Mouse (Mus musculus) spleen, adult 18-20 months (tissue): ENCODE data around the gene Bnc2.

Experiments
- DNase-seq, 2 experiments: peaks; one replicate each; pipeline ENCODE4 v3.0.0; 2022; ENCODE audit warnings: mixed read lengths in 2 of 2

Bnc2 gene

DNA sequence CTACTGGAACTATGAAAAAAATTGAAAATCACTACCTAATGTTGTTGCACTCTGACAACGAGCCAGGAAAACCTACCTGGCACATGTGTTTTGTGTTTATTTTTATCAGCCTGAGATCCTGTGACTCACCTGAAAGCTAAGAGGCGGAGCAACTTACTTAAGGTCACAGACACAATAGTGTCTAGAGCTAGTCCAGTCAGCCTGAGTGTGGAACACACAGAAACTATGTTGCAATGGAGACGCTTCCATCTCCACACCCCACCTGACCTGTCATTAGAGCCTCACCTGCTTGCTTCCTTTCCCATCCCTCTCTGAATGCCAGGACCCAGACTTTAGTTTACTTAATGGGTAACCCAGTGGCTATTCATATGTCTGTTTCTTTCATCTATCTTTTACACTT is 364.2 kb downstream of the Bnc2 start:
- no peak for DNase-seq

DNA sequence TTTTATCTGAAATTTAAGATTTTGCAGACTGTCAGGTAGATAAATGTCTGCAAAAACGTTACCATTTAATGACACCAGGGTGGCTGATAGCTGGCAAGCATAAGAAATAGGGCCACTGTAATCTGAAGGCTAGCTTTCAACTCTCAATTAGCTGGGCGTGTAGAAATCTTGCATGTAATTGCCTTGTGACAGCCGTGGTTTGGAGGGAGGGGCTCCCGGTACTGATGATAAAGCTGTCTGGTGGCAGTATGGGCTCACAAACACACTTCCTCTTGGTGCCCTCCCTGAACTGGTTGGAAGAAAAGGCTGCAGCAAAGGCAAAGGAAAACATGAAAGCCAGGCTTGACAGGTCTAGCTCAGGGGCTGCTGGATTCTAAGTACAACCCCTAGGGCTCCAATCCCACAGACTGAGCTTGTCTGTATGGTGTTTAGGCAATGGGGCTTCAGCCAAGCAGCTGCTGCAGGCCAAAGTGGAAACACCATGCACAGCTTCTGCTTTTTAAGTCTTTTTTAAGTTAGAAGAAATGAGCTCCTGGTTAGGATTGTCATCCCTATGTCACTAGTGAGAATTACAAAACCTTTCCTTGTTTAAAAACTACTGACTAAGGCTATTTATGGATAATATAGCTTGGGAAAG is 366.7 kb downstream of the Bnc2 start:
- DNase-seq: no peak

DNA sequence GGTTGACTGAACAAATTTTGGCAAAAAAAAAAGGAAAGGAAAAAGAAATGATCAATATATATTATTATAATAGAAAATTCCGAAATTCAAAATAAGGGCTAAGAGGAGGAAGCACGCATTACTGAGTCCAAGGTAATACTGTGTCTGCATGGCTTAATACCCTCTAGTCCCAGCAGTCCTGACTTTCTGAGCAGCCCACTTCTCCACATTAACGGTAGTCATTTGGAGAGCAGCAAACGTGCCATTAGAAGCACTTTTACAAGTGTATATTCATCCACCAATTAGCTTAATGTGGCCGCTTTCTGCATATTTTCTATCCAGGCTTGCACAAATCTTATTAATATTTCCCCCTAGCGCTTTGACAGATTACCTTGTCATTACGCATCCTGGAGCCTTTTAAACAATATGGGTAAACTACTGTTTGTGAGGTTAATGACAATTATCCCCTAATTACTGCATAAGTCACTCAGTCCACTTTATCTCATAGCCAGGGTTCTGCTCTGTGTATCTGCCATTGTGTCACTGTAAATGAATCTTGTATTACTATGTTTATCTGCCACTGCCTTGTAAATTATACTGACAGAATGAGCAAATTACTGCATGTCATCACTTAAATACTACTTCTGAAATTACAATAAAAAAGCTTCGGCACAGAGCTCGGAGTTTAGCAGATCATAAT is 368.0 kb downstream of the Bnc2 start:
- no peak for DNase-seq

DNA sequence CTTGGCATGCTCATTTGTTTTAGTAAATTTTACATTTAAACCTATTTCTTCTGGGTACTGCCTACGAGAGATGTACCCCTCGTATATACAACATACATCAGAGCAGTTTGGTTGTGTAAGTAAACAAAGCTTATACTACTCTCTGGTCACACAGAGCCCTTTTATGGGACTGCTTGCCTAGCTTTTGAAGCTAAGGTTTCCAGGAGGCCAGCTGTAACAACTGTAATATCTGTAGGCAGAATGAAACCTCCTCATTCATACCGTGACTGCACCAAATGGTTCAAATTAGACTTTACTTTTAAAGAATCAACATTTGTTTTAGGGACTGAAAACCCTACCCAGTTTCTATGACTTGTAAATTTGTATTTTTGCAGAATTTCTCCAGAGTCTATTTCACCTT is 372.1 kb downstream of the Bnc2 start:
- DNase-seq: no peak

DNA sequence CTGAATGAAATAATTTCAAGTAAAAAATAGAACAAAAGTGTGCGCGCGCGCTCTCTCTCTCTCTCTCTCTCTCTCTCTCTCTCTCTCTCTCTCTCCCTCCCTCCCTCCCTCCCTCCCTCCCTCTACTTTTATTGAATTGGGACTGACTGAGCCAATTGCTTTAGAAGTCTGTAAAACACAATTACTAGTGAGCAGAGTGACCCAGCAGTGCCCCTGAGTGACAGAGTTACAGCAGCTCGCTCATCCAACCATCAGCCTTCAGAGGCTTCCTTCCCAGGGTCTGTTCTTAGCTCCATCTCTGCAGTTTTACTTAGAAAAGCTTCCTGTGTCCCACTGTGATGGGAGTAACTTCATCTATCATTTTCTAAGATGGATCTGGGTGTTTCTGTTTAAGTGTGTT is 389.9 kb downstream of the Bnc2 start:
- no peak for DNase-seq

DNA sequence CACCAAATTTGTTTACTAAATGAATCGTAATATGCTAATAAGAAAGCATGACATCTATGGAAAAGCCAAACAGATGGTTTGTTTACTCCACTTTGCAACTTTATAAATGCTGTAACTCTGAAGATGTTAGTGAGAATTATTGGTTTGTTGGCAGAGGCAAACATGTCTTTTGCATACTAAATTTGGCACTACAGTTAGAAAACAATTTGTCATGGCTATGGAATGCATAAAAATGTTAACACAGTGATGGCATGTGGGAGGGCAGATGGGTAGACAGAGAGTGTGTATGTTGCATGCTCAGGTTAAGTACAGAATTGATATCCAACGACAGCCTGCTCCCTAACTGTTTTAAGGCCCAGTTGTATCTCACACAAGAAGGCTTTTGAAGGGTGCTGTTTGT is 392.4 kb downstream of the Bnc2 start:
- no peak for DNase-seq

DNA sequence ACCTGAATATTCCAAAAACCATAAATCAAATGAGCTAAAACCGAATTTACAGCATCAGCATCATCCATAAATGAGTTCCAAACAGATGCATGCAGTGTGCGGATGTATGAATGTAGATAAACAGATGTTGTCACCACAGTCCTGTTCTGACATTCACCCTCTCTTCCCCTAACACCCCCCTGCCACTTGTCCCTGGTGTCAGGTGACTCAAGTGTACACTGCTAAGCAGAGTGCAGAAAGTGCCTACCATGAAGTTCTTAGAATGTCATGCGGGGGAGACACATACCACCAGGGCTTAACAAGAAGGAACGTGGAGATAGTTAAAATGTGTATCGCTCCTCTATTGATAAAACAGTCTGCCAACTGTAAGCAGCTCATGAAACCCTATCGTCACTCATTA is 396.9 kb downstream of the Bnc2 start:
- no peak for DNase-seq

DNA sequence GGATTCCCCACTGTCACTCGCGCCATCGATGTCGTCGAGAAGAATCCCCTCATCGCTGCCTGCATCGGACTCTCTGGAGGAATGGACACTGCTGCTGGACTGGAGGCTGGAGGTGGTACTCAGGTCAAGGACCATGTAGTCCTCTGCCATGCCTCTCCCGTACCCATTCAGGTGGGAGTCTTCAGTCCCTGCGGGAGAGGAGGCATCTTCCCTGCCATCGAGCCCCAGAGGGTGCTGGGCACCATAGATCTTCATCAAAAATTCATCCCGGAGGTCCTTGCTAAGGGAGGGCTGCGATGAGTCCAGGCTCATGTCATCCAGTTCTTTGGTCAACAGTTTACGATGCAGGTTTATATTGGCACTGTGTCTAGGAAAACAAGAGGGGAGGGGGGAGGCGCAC is 399.0 kb downstream of the Bnc2 start:
- no peak for DNase-seq

DNA sequence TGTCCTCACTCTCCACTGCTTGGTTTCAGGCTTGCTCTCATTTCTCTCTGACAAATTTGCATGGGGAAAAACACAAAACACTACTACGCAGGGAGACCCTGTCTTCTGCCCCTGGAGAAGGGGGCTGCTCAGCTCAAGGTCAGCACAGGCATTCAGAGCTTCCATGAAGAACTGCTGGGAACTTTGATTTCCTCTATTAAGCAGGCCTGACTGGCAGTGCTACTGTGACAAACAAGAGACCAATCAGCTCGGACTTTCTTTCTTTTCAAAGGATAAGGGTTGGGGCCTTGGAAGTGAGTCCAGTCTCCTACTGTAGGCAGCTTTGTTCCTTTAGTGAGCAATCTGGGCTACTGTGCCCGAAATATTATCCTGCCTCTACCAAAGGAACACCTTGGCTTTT is 400.9 kb downstream of the Bnc2 start:
- no peak for DNase-seq

DNA sequence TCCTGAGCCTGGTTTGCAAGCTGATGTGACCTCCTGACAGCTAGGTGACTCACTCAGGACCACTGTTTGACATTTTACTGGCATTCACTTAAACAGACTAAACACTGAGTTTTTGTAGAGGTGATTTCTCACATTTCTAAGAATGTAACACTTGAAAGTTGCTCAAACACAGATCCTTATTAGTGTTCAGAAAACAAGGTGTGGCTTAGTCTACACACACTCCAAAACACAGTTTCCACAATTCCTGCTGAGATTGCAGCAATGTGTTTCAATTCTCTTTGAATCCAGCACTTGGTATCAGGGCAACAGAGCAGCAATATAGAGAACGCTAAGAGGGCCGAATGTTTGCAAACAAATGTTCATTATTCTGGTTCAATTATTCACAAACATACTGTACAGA is 402.2 kb downstream of the Bnc2 start:
- DNase-seq: no peak

DNA sequence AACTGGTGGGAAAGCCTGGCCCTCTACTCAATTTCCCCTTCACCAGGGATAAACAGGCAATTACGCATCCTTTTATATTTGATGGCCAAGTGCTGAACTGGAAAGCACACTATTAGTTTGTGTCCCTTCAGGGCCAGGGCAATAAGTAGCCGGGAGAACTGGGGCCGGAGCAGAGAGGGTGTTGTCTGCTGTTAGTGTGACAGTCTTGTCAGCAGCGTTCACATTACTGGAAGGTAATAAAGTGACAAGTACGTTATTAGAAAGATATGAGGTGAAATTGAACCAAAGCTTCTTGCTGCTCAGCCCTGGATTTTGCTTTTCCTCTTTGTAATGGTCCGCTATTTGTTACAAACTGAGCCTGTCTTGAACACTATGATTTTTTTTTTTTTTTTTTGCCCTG is 405.2 kb downstream of the Bnc2 start:
- no peak for DNase-seq

DNA sequence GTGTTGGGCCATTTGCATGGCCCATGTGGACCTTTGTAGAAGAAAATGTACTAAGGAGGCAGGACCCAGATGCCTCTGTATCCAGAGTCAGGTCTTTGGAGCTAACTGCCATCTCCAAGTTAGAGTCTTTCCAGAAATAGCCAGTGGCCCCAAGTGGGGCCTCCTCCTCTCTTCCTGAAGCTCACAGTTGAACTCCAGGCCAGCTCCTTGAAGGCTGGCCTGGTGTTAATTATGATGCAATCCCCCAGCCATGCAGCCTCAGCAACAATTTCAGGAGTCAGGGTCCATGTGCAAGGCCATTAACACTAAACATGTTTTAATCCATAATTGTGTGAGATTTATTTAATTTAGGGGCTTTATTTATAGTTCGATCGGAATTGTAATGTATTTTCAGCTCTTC is 427.7 kb downstream of the Bnc2 start:
- DNase-seq: no peak

DNA sequence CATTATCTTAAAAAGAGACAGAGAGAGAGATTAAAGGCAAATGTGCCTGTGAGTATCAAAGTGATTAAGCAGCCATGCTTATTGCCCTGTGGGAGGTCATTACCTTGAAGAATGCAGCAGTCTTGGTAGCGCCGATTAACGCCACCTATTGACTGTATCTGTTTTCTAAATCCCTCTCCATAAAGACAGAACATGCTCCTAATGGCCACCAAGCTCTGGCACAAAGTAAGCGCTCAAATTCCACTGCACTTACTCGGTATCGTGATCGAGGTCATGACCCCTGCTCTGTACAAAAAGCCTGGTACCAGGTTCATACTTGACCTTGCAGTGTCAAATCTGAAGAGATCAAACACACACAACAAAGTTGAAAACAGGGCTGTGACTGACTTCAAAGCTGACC is 442.7 kb downstream of the Bnc2 start:
- no peak for DNase-seq

DNA sequence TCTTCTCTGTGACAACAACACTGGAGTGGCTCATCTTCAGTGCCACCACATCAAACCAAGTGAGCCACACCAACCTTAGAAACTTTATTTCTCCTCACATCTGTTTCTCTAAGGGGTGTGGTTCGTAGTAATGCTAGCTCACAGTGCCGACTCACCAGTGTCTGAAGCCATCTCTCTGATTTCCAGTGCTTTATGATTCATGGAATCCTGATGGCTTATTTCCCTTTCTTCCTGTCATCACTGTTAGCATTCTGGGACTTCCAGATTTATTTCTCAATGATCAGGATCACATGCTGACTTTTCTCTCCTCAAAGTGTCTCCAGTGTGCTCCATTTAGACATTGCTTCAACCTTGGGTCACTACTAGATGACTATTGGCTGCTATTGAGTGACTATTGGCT is 443.8 kb downstream of the Bnc2 start:
- DNase-seq: no peak

DNA sequence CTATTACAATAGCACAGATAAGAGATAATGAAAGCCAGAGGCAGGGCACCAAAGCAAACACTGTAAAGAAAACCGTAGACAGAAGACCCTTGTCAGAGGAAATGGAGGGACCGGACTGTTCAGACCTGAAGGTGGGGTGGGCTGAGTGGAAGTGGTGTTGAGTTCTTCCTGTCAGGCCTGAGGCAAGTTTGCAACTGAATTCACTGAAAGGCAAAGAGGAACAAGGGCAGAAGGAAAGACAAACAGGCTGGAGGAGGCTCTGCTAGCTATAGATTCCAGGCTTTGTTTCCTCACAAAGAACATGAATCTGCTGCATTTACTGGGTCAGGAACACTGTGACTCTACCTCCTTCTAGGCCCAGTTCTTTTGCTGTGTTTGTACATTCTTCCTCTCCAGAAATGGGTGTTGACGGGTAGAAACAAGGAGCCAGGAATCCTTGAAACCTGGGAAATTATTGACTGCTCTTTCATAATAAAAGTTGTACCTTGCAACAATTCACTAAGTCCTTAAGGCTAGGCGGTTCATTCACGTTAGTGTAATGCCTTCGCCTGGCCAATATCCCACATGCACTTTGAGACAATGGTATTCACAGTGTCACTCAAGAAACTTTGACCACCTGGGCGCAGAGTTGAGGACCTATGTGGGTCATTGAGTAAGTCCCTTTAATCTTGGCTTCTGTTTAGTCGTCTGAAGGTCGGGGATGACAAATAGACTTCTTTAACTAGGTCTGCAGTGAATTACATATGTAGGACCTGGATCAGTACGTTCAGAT is 445.7 kb downstream of the Bnc2 start:
- DNase-seq: no peak

DNA sequence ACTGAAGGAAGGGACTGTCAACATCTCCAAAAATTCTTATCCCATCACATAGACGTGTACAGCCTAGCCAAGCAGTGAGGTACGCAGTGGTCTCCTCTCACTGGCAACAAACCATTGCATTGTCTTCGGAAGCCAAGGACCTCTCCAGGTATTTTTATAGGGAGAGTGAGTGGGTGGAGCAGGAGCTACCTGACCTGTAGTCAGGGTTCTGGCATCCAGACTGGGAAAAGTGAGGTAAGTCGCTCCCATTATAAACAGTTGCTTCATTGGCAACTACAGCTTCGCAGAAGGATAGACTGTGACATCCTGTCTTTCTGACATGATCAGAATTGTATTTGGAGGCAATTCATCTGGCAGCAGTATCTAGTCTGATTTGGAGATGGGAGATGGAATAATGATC is 446.5 kb downstream of the Bnc2 start:
- DNase-seq: no peak
